Mouse (Mus musculus) thymus, adult 2 months (tissue): ENCODE data around the gene Ttc33. TPM values are rescaled to one million over a fixed set of nuclear protein-coding genes. Genes with fewer than 3 reads are reported as not detected.

Experiments used
- DNase-seq: peaks from one replicate; pipeline ENCODE4 v3.0.0; 2021
- H3K27ac ChIP-seq: fragments of 200-500 bp; 2 replicates; pipeline ENCODE4 v1.5.1; 2012; ENCODE audit warnings: low read length, control low read depth; ENCODE audit not compliant: control insufficient read depth, insufficient read depth
- H3K27me3 ChIP-seq: fragments of 200-500 bp; 2 replicates; pipeline ENCODE4 v1.6.1; 2012; ENCODE audit warnings: mild to moderate bottlenecking, low read length, moderate library complexity, mixed read lengths; ENCODE audit not compliant: control insufficient read depth, insufficient read depth
- H3K36me3 ChIP-seq: fragments of 200-500 bp; 2 replicates; pipeline ENCODE4 v1.6.1; 2012; ENCODE audit warnings: mild to moderate bottlenecking, low read length, moderate library complexity; ENCODE audit not compliant: control insufficient read depth, insufficient read depth
- H3K4me1 ChIP-seq: fragments of 200-500 bp; replicated peaks from 2 replicates; pipeline ENCODE4 v1.6.1; 2012; ENCODE audit warnings: low read length; ENCODE audit not compliant: control insufficient read depth, insufficient read depth
- H3K4me3 ChIP-seq: fragments of 200-500 bp; 2 replicates; pipeline ENCODE4 v1.5.1; 2012; ENCODE audit warnings: mild to moderate bottlenecking, low read length, control low read depth, moderate library complexity; ENCODE audit not compliant: control insufficient read depth, insufficient read depth
- CTCF ChIP-seq: fragments of 200-500 bp; IDR thresholded peaks from 2 replicates; pipeline ENCODE4 v1.5.1; 2012; ENCODE audit warnings: mild to moderate bottlenecking, control low read depth, low read length, moderate library complexity, borderline replicate concordance; ENCODE audit not compliant: control insufficient read depth, poor library complexity, insufficient read depth; ENCODE audit errors: extremely low read depth
- POLR2A ChIP-seq: fragments of 200-500 bp; IDR thresholded peaks from 2 replicates; pipeline ENCODE4 v1.6.1; 2012; ENCODE audit warnings: mild to moderate bottlenecking, low read length, control low read depth, moderate library complexity; ENCODE audit not compliant: control insufficient read depth, poor library complexity, insufficient read depth; ENCODE audit errors: extremely low read depth
- WGBS: fragments of 180-500 bp; shearing (Covaris S2); methylation state at CpG from one replicate; pipeline ENCODE4 v1.1.7; 2018; 5-methylcytosine and 5-hydroxymethylcytosine counted together
- polyA plus RNA-seq: library from polyadenylated mRNA; depleted of rRNA; stranded (reverse); fragments of >200 nt; gene quantifications from 2 replicates; pipeline ENCODE4 v1.2.3, GENCODE M21; 2012

Gene Ttc33
- polyA plus RNA-seq, 1 experiment: 4.9 TPM

GRCm38 (mm10) chr15:5234659-5235058 is 49.3 kb downstream of the Ttc33 start:
- Histone ChIP-seq H3K4me1 (peaks cover 10% of the 10 kb centered on the region), H3K4me3 (no peak overlapping the region), H3K36me3 (peaks cover 36% of the 10 kb centered on the region), H3K27ac (no peak overlapping the region), H3K27me3 (no peaks in the 10 kb centered on the region)
- no peak for DNase-seq
- TF ChIP-seq CTCF (no peak), POLR2A (no peak)
- WGBS: 97% methylated on average over 16 of the region's 16 CpGs

- peaks cover 12% of the 10 kb centered on the region for H3K4me1 ChIP-seq
- no peak for TF ChIP-seq POLR2A
- TF ChIP-seq CTCF: no peak
- H3K36me3 ChIP-seq: peaks cover 36% of the 10 kb centered on the region
- WGBS: 40% methylated on average over 8 of the region's 8 CpGs
- H3K27ac ChIP-seq: no peak overlapping the region
- H3K4me3 ChIP-seq: no peak overlapping the region
- DNase-seq: peak; percentile 17
- no peaks in the 10 kb centered on the region for H3K27me3 ChIP-seq
These were observed 50.2 kb downstream of the Ttc33 start for GRCm38 (mm10) chr15:5235527-5235926.

- WGBS: under 1% methylated on average over 6 of the region's 6 CpGs
- Histone ChIP-seq H3K27me3 (no peaks in the 10 kb centered on the region), H3K36me3 (peaks cover 36% of the 10 kb centered on the region), H3K27ac (no peak overlapping the region), H3K4me3 (no peak overlapping the region), H3K4me1 (peaks cover 12% of the 10 kb centered on the region)
- peak; percentile 91 for TF ChIP-seq CTCF
- no peak for TF ChIP-seq POLR2A
- DNase-seq: peak; percentile 82
These were observed 51.2 kb downstream of the Ttc33 start for GRCm38 (mm10) chr15:5236538-5236937.

GRCm38 (mm10) chr15:5237012-5237660 is 51.8 kb downstream of the Ttc33 start:
- Histone ChIP-seq H3K4me1 (peaks cover 12% of the 10 kb centered on the region), H3K4me3 (no peak overlapping the region), H3K27me3 (no peaks in the 10 kb centered on the region), H3K36me3 (peaks cover 32% of the 10 kb centered on the region), H3K27ac (no peak overlapping the region)
- DNase-seq: peak; percentile 60
- WGBS: 6% methylated on average over 7 of the region's 7 CpGs
- TF ChIP-seq POLR2A: no peak
- no peak for TF ChIP-seq CTCF

GRCm38 (mm10) chr15:5238073-5238472 is 52.7 kb downstream of the Ttc33 start:
- Histone ChIP-seq H3K27ac (0 out of 2 replicates have a peak overlapping the region, but pooled peaks have one; percentile 12), H3K36me3 (peaks cover 24% of the 10 kb centered on the region), H3K4me1 (peaks cover 19% of the 10 kb centered on the region), H3K4me3 (no peak overlapping the region), H3K27me3 (no peaks in the 10 kb centered on the region)
- 71% methylated on average over 7 of the region's 7 CpGs for WGBS
- no peak for DNase-seq
- TF ChIP-seq POLR2A (no peak), CTCF (no peak)

GRCm38 (mm10) chr15:5238553-5238952 is 53.2 kb downstream of the Ttc33 start:
- Histone ChIP-seq H3K4me3 (no peak overlapping the region), H3K4me1 (peaks cover 19% of the 10 kb centered on the region), H3K27ac (peak overlapping the region; percentile 20; the same call in 1 of the 2 replicates), H3K27me3 (no peaks in the 10 kb centered on the region), H3K36me3 (peaks cover 19% of the 10 kb centered on the region)
- WGBS: 33% methylated on average over 4 of the region's 4 CpGs
- DNase-seq: no peak
- TF ChIP-seq POLR2A (no peak), CTCF (no peak)
